ENCODE assay signal across 8 mouse cellular contexts in genomic region chr4:148131497-148132081, GRCm38 (mm10). TPM values are rescaled to one million over a fixed set of nuclear protein-coding genes. Genes with fewer than 3 reads are reported as not detected.
DNase-seq lines count a peak whose midpoint lies in the region; ATAC-seq and TF ChIP-seq lines count a peak whose summit lies in the region.

No protein-coding gene starts in this region.

- H3K27ac ChIP-seq in heart, embryonic 14.5 days (replicated peaks in 1 of 2; ENCODE audit: control insufficient read depth in 1 of 2, insufficient read depth in 1 of 2, low read depth in 2 of 2, low read length in 2 of 2): no peak overlapping the region
- peak overlapping the region; percentile 97 for H3K27ac ChIP-seq in forebrain, postnatal 0 days (ENCODE audit: low read depth, low read length)
- H3K27ac ChIP-seq in midbrain, embryonic 12.5 days (replicated peaks): peak overlapping the region; percentile 99

- no peak for ATAC-seq in heart, embryonic 14.5 days (ENCODE audit: insufficient number of reproducible peaks, insufficient read depth, low FRiP score, low read depth)
- peak; percentile 51 for ATAC-seq in forebrain, postnatal 0 days
- ATAC-seq in midbrain, embryonic 12.5 days (ENCODE audit: low FRiP score, low read depth): peak; percentile 69

- H3K36me3 ChIP-seq in heart, embryonic 14.5 days (ENCODE audit: control insufficient read depth, insufficient read depth, low read length): no peaks in the 10 kb centered on the region
- H3K36me3 ChIP-seq in forebrain, postnatal 0 days (ENCODE audit: insufficient read depth): no peaks in the 10 kb centered on the region
- H3K36me3 ChIP-seq in midbrain, embryonic 12.5 days: no peaks in the 10 kb centered on the region

- no peaks in the 10 kb centered on the region for H3K9me3 ChIP-seq in heart, embryonic 14.5 days (ENCODE audit: control insufficient read depth, low read length)
- no peaks in the 10 kb centered on the region for H3K9me3 ChIP-seq in forebrain, postnatal 0 days (ENCODE audit: low read length)
- H3K9me3 ChIP-seq in midbrain, embryonic 12.5 days: no peaks in the 10 kb centered on the region

- 3% methylated on average over 21 of the region's 21 CpGs for WGBS in heart, embryonic 14.5 days
- WGBS in forebrain, postnatal 0 days: 1% methylated on average over 21 of the region's 21 CpGs
- WGBS in midbrain, embryonic 12.5 days: under 1% methylated on average over 21 of the region's 21 CpGs

- no peak for TF ChIP-seq CTCF in forebrain, postnatal 0 days (IDR thresholded peaks at IDR 0.05; ENCODE audit: low read depth)

- peak overlapping the region; percentile 50 to 52 for H3K4me3 ChIP-seq in heart, embryonic 14.5 days (ENCODE audit: control insufficient read depth in 1 of 2, insufficient read depth in 1 of 2, low read depth in 1 of 2, low read length in 2 of 2)
- H3K4me3 ChIP-seq in forebrain, postnatal 0 days (ENCODE audit: low read depth, low read length): peak overlapping the region; percentile 87
- H3K4me3 ChIP-seq in midbrain, embryonic 12.5 days: peak overlapping the region; percentile 73

- no peak overlapping the region for H3K9ac ChIP-seq in heart, embryonic 14.5 days (ENCODE audit: low read length)
- H3K9ac ChIP-seq in forebrain, postnatal 0 days: peak overlapping the region; percentile 99
- peak overlapping the region; percentile 91 for H3K9ac ChIP-seq in midbrain, embryonic 12.5 days (replicated peaks)

- H3K4me2 ChIP-seq in heart, embryonic 14.5 days (ENCODE audit: low read length): peak overlapping the region; percentile 96
- H3K4me2 ChIP-seq in forebrain, postnatal 0 days (ENCODE audit: low read depth): peak overlapping the region; percentile 81
- H3K4me2 ChIP-seq in midbrain, embryonic 12.5 days (replicated peaks): peak overlapping the region; percentile 65

- no peak for DNase-seq in heart, adult 8-10 months (ENCODE audit: low spot score)
- peak; percentile 31 for DNase-seq in ZHBTc4 (ENCODE audit: low read depth, low spot score)
- peak; percentile 59 for DNase-seq in forebrain, postnatal 0 days
- DNase-seq in spleen, postnatal 10 days (ENCODE audit: low spot score in 2 of 2): no peak
- no peak for DNase-seq in gastrocnemius, postnatal 4 days (ENCODE audit: low spot score in 2 of 2)
- no peak for DNase-seq in right cerebral cortex, postnatal 25 days

- no peaks in the 10 kb centered on the region; a peak in 2 of 4 replicates for H3K4me1 ChIP-seq in heart, embryonic 14.5 days (ENCODE audit: control insufficient read depth in 2 of 2, insufficient read depth in 2 of 2, low read length in 2 of 2)
- peaks cover 17% of the 10 kb centered on the region for H3K4me1 ChIP-seq in forebrain, postnatal 0 days (ENCODE audit: insufficient read depth)
- H3K4me1 ChIP-seq in midbrain, embryonic 12.5 days: peaks cover 43% of the 10 kb centered on the region

- H3K27me3 ChIP-seq in heart, embryonic 14.5 days (ENCODE audit: control insufficient read depth, insufficient read depth, low read length): peaks cover 53% of the 10 kb centered on the region
- no peaks in the 10 kb centered on the region for H3K27me3 ChIP-seq in forebrain, postnatal 0 days (ENCODE audit: insufficient read depth, low read length)
- peaks cover 26% of the 10 kb centered on the region for H3K27me3 ChIP-seq in midbrain, embryonic 12.5 days

RNA-seq across cellular contexts. Expression of gene Draxin, which starts 1.1 kb away (rescaled TPM):
- not detected in 2 replicates for polyA plus RNA-seq in heart, embryonic 14.5 days (2014; fragmentation: Nextera tagmentation; extraction: Ambion mirVana)
- total RNA-seq in heart, adult 8-10 months (2022): under 1 TPM; 0.06 to 0.20 (median 0.07) TPM
- total RNA-seq in forebrain, postnatal 0 days (2014; rRNA removed): 37.5 and 40.5 TPM in 2 replicates
- polyA plus RNA-seq in forebrain, postnatal 0 days (2015; fragmentation: Nextera tagmentation; extraction: Ambion mirVana): 6.8 and 8.7 TPM in 2 replicates
- polyA plus RNA-seq in midbrain, embryonic 12.5 days (2016; fragmentation: Nextera tagmentation; extraction: Ambion mirVana): 16.7 and 16.8 TPM in 2 replicates
- under 1 TPM; 0.39 to 0.44 TPM for total RNA-seq in gastrocnemius, postnatal 4 days (2021)

RNA-seq across cellular contexts. Expression of gene Mad2l2, which starts 1.4 kb away (rescaled TPM):
- polyA plus RNA-seq in heart, embryonic 14.5 days (2014; fragmentation: Nextera tagmentation; extraction: Ambion mirVana): 40.9 and 42.1 TPM in 2 replicates
- 10 to 100 TPM in 3 of 4 experiments, 1 to 10 TPM in 1; 6.9 to 13.6 (median 11.7) TPM for total RNA-seq in heart, adult 8-10 months (2022)
- total RNA-seq in forebrain, postnatal 0 days (2014; rRNA removed): 43.6 and 45.7 TPM in 2 replicates
- polyA plus RNA-seq in forebrain, postnatal 0 days (2015; fragmentation: Nextera tagmentation; extraction: Ambion mirVana): 102 and 104 TPM in 2 replicates
- polyA plus RNA-seq in midbrain, embryonic 12.5 days (2016; fragmentation: Nextera tagmentation; extraction: Ambion mirVana): 94.7 and 95.2 TPM in 2 replicates
- total RNA-seq in gastrocnemius, postnatal 4 days (2021): 10 to 100 TPM; 19.0 to 20.4 TPM

RNA-seq across cellular contexts. Expression of gene Fbxo6, which starts 20.4 kb away (rescaled TPM):
- 18.5 and 18.8 TPM in 2 replicates for polyA plus RNA-seq in heart, embryonic 14.5 days (2014; fragmentation: Nextera tagmentation; extraction: Ambion mirVana)
- 10 to 100 TPM; 36.1 to 44.0 (median 39.6) TPM for total RNA-seq in heart, adult 8-10 months (2022)
- total RNA-seq in forebrain, postnatal 0 days (2014; rRNA removed): 22.0 and 24.0 TPM in 2 replicates
- polyA plus RNA-seq in forebrain, postnatal 0 days (2015; fragmentation: Nextera tagmentation; extraction: Ambion mirVana): 22.8 and 24.9 TPM in 2 replicates
- polyA plus RNA-seq in midbrain, embryonic 12.5 days (2016; fragmentation: Nextera tagmentation; extraction: Ambion mirVana): 14.6 and 17.1 TPM in 2 replicates
- total RNA-seq in gastrocnemius, postnatal 4 days (2021): 10 to 100 TPM; 19.2 to 21.4 TPM

RNA-seq across cellular contexts. Expression of gene Fbxo44, which starts 28.7 kb away (rescaled TPM):
- polyA plus RNA-seq in heart, embryonic 14.5 days (2014; fragmentation: Nextera tagmentation; extraction: Ambion mirVana): 28.3 and 31.2 TPM in 2 replicates
- 10 to 100 TPM; 25.2 to 33.4 (median 25.5) TPM for total RNA-seq in heart, adult 8-10 months (2022)
- total RNA-seq in forebrain, postnatal 0 days (2014; rRNA removed): 126 and 132 TPM in 2 replicates
- polyA plus RNA-seq in forebrain, postnatal 0 days (2015; fragmentation: Nextera tagmentation; extraction: Ambion mirVana): 73.3 and 81.4 TPM in 2 replicates
- 77.4 and 79.8 TPM in 2 replicates for polyA plus RNA-seq in midbrain, embryonic 12.5 days (2016; fragmentation: Nextera tagmentation; extraction: Ambion mirVana)
- total RNA-seq in gastrocnemius, postnatal 4 days (2021): 1 to 10 TPM in 1 of 2 experiments, under 1 TPM in 1; 0.91 to 1.3 TPM

RNA-seq across cellular contexts. Expression of gene Fbxo2, which starts 28.8 kb away (rescaled TPM):
- polyA plus RNA-seq in heart, embryonic 14.5 days (2014; fragmentation: Nextera tagmentation; extraction: Ambion mirVana): 0.15 TPM in 1 of 2 replicates, not detected in the other
- under 1 TPM; 0.27 to 0.57 (median 0.31) TPM for total RNA-seq in heart, adult 8-10 months (2022)
- 10.2 and 11.9 TPM in 2 replicates for total RNA-seq in forebrain, postnatal 0 days (2014; rRNA removed)
- polyA plus RNA-seq in forebrain, postnatal 0 days (2015; fragmentation: Nextera tagmentation; extraction: Ambion mirVana): 11.4 and 15.6 TPM in 2 replicates
- polyA plus RNA-seq in midbrain, embryonic 12.5 days (2016; fragmentation: Nextera tagmentation; extraction: Ambion mirVana): 1.5 and 2.1 TPM in 2 replicates
- total RNA-seq in gastrocnemius, postnatal 4 days (2021): not detected

Comparison
In these comparisons a context has a peak if more than half of its experiments do, and no peak if none do; other contexts are left out.
1. H3K27ac ChIP-seq: peak in forebrain, postnatal 0 days (single experiment) and midbrain, embryonic 12.5 days (single experiment); none in heart, embryonic 14.5 days (0 of 2).
2. DNase-seq: peak in ZHBTc4 (single experiment) and forebrain, postnatal 0 days (single experiment); none in heart, adult 8-10 months (single experiment), spleen, postnatal 10 days (0 of 2), gastrocnemius, postnatal 4 days (0 of 2) and right cerebral cortex, postnatal 25 days (single experiment).
3. RNA of gene Draxin, which starts 1.1 kb away (total RNA-seq): 37.5 to 40.5 TPM in forebrain, postnatal 0 days; 0.39 to 0.44 TPM in gastrocnemius, postnatal 4 days and 0.06 to 0.20 TPM in heart, adult 8-10 months; every median in the first group is over 10 times any median in the second.
4. Peak in every context shown above with its lines, with median percentiles within 50 percentile points of each other: H3K4me2 ChIP-seq and H3K4me3 ChIP-seq.